16 mouse cellular contexts compared by ENCODE assay signal in genomic region chr11:118337491-118338168, GRCm38 (mm10). TPM values are rescaled to one million over a fixed set of nuclear protein-coding genes. Genes with fewer than 3 reads are reported as not detected.
A peak's percentile ranks its signal among the peaks of the same experiment; 100 is the strongest.
DNase-seq lines count a peak whose midpoint lies in the region; ATAC-seq and TF ChIP-seq lines count a peak whose summit lies in the region.
"Had no signal": no experiment of that assay in that cellular context is flagged by ENCODE, and none has a peak within 500 bp of the region (broad histone marks: within the 10 kb centered on the region; RNA-seq: fewer than 3 reads in every experiment).

No protein-coding gene starts in this region.

- no peak overlapping the region for H3ac ChIP-seq in C2C12 (ENCODE audit: control insufficient read depth, insufficient read length, low read depth)

- no peak overlapping the region for H3K27ac ChIP-seq in layer of hippocampus, adult 2 months
- H3K27ac ChIP-seq: heart, embryonic 13.5 days; hindbrain, embryonic 14.5 days; limb, embryonic 13.5 days; lung, embryonic 15.5 days; midbrain, embryonic 12.5 days had no signal

- no peaks in the 10 kb centered on the region for H3K27me3 ChIP-seq in C2C12 (ENCODE audit: control insufficient read depth, insufficient read depth, insufficient read length)
- H3K27me3 ChIP-seq: heart, embryonic 13.5 days; limb, embryonic 13.5 days; lung, embryonic 15.5 days; midbrain, embryonic 12.5 days; Patski had no signal

- H3K4me3 ChIP-seq in C2C12 (ENCODE audit: insufficient read depth, poor library complexity, severe bottlenecking): no peak overlapping the region
- no peak overlapping the region for H3K4me3 ChIP-seq in layer of hippocampus, adult 2 months
- H3K4me3 ChIP-seq: heart, embryonic 13.5 days; limb, embryonic 13.5 days; lung, embryonic 15.5 days; midbrain, embryonic 12.5 days had no signal

- no peak for TF ChIP-seq CTCF in C2C12 (IDR thresholded peaks at IDR 0.05; ENCODE audit: control insufficient read depth, insufficient read depth, insufficient read length)
- TF ChIP-seq CTCF in layer of hippocampus, adult 2 months (conservative IDR thresholded peaks at IDR 0.05): no peak

- peaks cover 63% of the 10 kb centered on the region for H3K36me3 ChIP-seq in C2C12 (ENCODE audit: control insufficient read depth, insufficient read depth)

- H3K79me3 ChIP-seq in C2C12 (ENCODE audit: low read depth): peaks cover 84% of the 10 kb centered on the region

- peaks cover 100% of the 10 kb centered on the region for H3K79me2 ChIP-seq in C2C12 (ENCODE audit: control insufficient read depth, insufficient read depth)

- DNase-seq in frontal cortex, postnatal 25 days (ENCODE audit: low spot score in 2 of 2): no peak
- peak; percentile 80 for DNase-seq in fibroblast of lung, adult 2 months (ENCODE audit: low read depth)
- peak; percentile 45 for DNase-seq in right cerebral cortex, postnatal 25 days
- DNase-seq in adrenal gland, postnatal 25 days: no peak
- no peak for DNase-seq in layer of hippocampus, adult 2 months (ENCODE audit: low spot score in 2 of 2)
- DNase-seq in cerebellum, postnatal 25 days: no peak
- DNase-seq: cerebellum, adult 8-10 months; kidney, postnatal 10 days had no signal

- peak; percentile 96 for ATAC-seq in frontal cortex, adult (ENCODE audit: low TSS enrichment)
- ATAC-seq: Patski had no signal

TF ChIP-seq in C2C12, 6 proteins besides CTCF, POLR2A, EP300 and RAD21:
- TF ChIP-seq USF1 (IDR thresholded peaks at IDR 0.05; ENCODE audit: low read depth): no peak
- TF ChIP-seq MYOD1 (IDR thresholded peaks at IDR 0.05; ENCODE audit: control insufficient read depth, insufficient read length, low read depth): peak; percentile 44
- peak; percentile 50 for TF ChIP-seq MAX (IDR thresholded peaks at IDR 0.05)
TF ChIP-seq in C2C12: peak in this region for 2.

RNA-seq across cellular contexts. Expression of gene Cep295nl, which starts 4.7 kb away (rescaled TPM):
- 1.4 TPM for polyA plus RNA-seq in C2C12 (2012; fragmentation: generic; extraction: Trizol)
- 1.1 and 3.4 TPM in 2 replicates for total RNA-seq in adrenal gland, postnatal 25 days (2021)
- 1 to 10 TPM; 1.1 to 1.6 TPM for total RNA-seq in layer of hippocampus, adult 2 months (2021)
- polyA plus RNA-seq: hindbrain, embryonic 14.5 days had no signal

RNA-seq across cellular contexts. Expression of gene Timp2, which starts 17.9 kb away (rescaled TPM):
- polyA plus RNA-seq in C2C12 (2012; fragmentation: generic; extraction: Trizol): 372 TPM
- 43.1 and 51.3 TPM in 2 replicates for total RNA-seq in adrenal gland, postnatal 25 days (2021)
- 100 to 1,000 TPM; 168 to 196 TPM for total RNA-seq in layer of hippocampus, adult 2 months (2021)

RNA-seq across cellular contexts. Expression of gene Usp36, which starts 47.6 kb away (rescaled TPM):
- 14.8 TPM for polyA plus RNA-seq in C2C12 (2012; fragmentation: generic; extraction: Trizol)
- 23.1 and 25.0 TPM in 2 replicates for total RNA-seq in adrenal gland, postnatal 25 days (2021)
- 10 to 100 TPM; 26.5 to 28.5 TPM for total RNA-seq in layer of hippocampus, adult 2 months (2021)

Comparison
In these comparisons a context has a peak if more than half of its experiments do, and no peak if none do; other contexts are left out.
1. DNase-seq: peak in fibroblast of lung, adult 2 months (single experiment) and right cerebral cortex, postnatal 25 days (single experiment); none in frontal cortex, postnatal 25 days (0 of 2), adrenal gland, postnatal 25 days (single experiment), layer of hippocampus, adult 2 months (0 of 2) and cerebellum, postnatal 25 days (0 of 2).